Mouse (Mus musculus): ENCODE results near the gene Ank2. TPM values are rescaled to one million over a fixed set of nuclear protein-coding genes. Genes with fewer than 3 reads are reported as not detected.

Gene Ank2
- total RNA-seq, 2 experiments from 2014 or later = 730 to 767 TPM

GRCm38 (mm10) chr3:126981163-126981562 lies 518.0 kb downstream of the Ank2 start:
- TF ChIP-seq CTCF (conservative IDR thresholded peaks at IDR 0.05) = no peak
- H3K4me3 ChIP-seq = no peak overlapping the region
- H3K27ac ChIP-seq = no peak overlapping the region
- no peak for DNase-seq (ENCODE audit: low spot score in 2 of 2)

- Histone ChIP-seq H3K27ac (peak overlapping the region; percentile 64; the same call in 1 of the 2 replicates), H3K4me3 (no peak overlapping the region)
- TF ChIP-seq CTCF (conservative IDR thresholded peaks at IDR 0.05) = no peak
- no peak for DNase-seq (ENCODE audit: low spot score in 2 of 2)
Observed at GRCm38 (mm10) chr3:126979635-126980034, 519.5 kb downstream of the Ank2 start.

GRCm38 (mm10) chr3:126978768-126979410 lies 520.3 kb downstream of the Ank2 start:
- Histone ChIP-seq H3K4me3 (no peak overlapping the region), H3K27ac (peak overlapping the region; percentile 64; the same call in 1 of the 2 replicates)
- DNase-seq (ENCODE audit: low spot score in 2 of 2) = peak; percentile 75 to 83
- TF ChIP-seq CTCF (conservative IDR thresholded peaks at IDR 0.05) = peak; percentile 79

- Histone ChIP-seq H3K4me3 (no peak overlapping the region), H3K27ac (peak overlapping the region; percentile 52)
- no peak for DNase-seq (ENCODE audit: low spot score in 2 of 2)
- TF ChIP-seq CTCF (conservative IDR thresholded peaks at IDR 0.05) = no peak
Observed at GRCm38 (mm10) chr3:126977399-126977798, 521.8 kb downstream of the Ank2 start.

GRCm38 (mm10) chr3:126976793-126977192 lies 522.4 kb downstream of the Ank2 start:
- no peak for TF ChIP-seq CTCF (conservative IDR thresholded peaks at IDR 0.05)
- Histone ChIP-seq H3K4me3 (no peak overlapping the region), H3K27ac (peak overlapping the region; percentile 52; the same call in 1 of the 2 replicates)
- no peak for DNase-seq (ENCODE audit: low spot score in 2 of 2)

- Histone ChIP-seq H3K27ac (no peak overlapping the region), H3K4me3 (no peak overlapping the region)
- TF ChIP-seq CTCF (conservative IDR thresholded peaks at IDR 0.05) = no peak
- DNase-seq (ENCODE audit: low spot score in 2 of 2) = no peak
Observed at GRCm38 (mm10) chr3:126975409-126975808, 523.7 kb downstream of the Ank2 start.

GRCm38 (mm10) chr3:126973551-126973950 lies 525.6 kb downstream of the Ank2 start:
- H3K4me3 ChIP-seq = no peak overlapping the region
- 0 out of 2 replicates have a peak overlapping the region, but pooled peaks have one; percentile 5 for H3K27ac ChIP-seq
- no peak for DNase-seq (ENCODE audit: low spot score in 2 of 2)
- TF ChIP-seq CTCF (conservative IDR thresholded peaks at IDR 0.05) = no peak

- no peak for DNase-seq (ENCODE audit: low spot score in 2 of 2)
- TF ChIP-seq CTCF (conservative IDR thresholded peaks at IDR 0.05) = no peak
- Histone ChIP-seq H3K4me3 (no peak overlapping the region), H3K27ac (no peak overlapping the region)
Observed at GRCm38 (mm10) chr3:126971531-126971930, 527.6 kb downstream of the Ank2 start.

- Histone ChIP-seq H3K27ac (peak overlapping the region; percentile 53), H3K4me3 (no peak overlapping the region)
- DNase-seq (ENCODE audit: low spot score in 2 of 2) = no peak
- no peak for TF ChIP-seq CTCF (conservative IDR thresholded peaks at IDR 0.05)
Observed at GRCm38 (mm10) chr3:126968721-126969120, 530.4 kb downstream of the Ank2 start.

- no peak for DNase-seq (ENCODE audit: low spot score in 2 of 2)
- peak overlapping the region; percentile 51; the same call in 1 of the 2 replicates for H3K27ac ChIP-seq
- H3K4me3 ChIP-seq = no peak overlapping the region
- no peak for TF ChIP-seq CTCF (conservative IDR thresholded peaks at IDR 0.05)
Observed at GRCm38 (mm10) chr3:126965767-126966166, 533.4 kb downstream of the Ank2 start.

- Histone ChIP-seq H3K27ac (no peak overlapping the region), H3K4me3 (no peak overlapping the region)
- TF ChIP-seq CTCF (conservative IDR thresholded peaks at IDR 0.05) = no peak
- no peak for DNase-seq (ENCODE audit: low spot score in 2 of 2)
Observed at GRCm38 (mm10) chr3:126962326-126962725, 536.8 kb downstream of the Ank2 start.

GRCm38 (mm10) chr3:126952698-126953097 lies 546.5 kb downstream of the Ank2 start:
- no peak for DNase-seq (ENCODE audit: low spot score in 2 of 2)
- no peak overlapping the region for H3K27ac ChIP-seq
- no peak for TF ChIP-seq CTCF (conservative IDR thresholded peaks at IDR 0.05)
- no peak overlapping the region for H3K4me3 ChIP-seq

- DNase-seq (ENCODE audit: low spot score in 2 of 2) = no peak
- H3K27ac ChIP-seq = no peak overlapping the region
Observed at GRCm38 (mm10) chr3:126946591-126946990, 552.6 kb downstream of the Ank2 start.

GRCm38 (mm10) chr3:126944838-126945237 lies 554.3 kb downstream of the Ank2 start:
- H3K27ac ChIP-seq = no peak overlapping the region
- no peak for TF ChIP-seq CTCF (conservative IDR thresholded peaks at IDR 0.05)
- DNase-seq (ENCODE audit: low spot score in 2 of 2) = no peak
- H3K4me3 ChIP-seq = no peak overlapping the region

More at GRCm38 (mm10) chr3:126946591-126946990, 552.6 kb downstream of the Ank2 start:
- no peak overlapping the region for H3K4me3 ChIP-seq
- no peak for TF ChIP-seq CTCF (conservative IDR thresholded peaks at IDR 0.05)
